Mouse (Mus musculus): ENCODE results near the gene Pard6b.

DNA sequence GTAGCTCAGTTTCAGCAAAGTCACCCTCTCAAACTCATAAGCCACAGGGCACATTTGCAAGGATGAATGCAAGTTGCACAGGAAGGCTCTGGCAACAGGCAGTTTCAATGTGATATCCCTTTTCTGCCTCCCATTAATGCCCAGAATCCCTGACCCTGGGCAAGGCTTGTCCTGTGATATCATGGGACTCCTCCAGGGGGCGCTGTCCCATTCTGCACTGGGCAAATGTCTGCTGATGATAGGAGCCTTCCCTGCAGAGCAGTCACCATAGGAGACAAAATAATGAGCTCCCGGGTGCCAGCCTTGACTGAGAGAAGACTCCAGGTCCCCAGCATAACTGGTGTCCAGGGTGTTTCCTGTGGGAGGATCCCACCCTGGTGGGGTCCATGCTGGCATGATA lies 28.1 kb upstream of the Pard6b start:
- TF ChIP-seq MEF2A (IDR thresholded peaks at IDR 0.05; ENCODE audit: borderline replicate concordance, low read depth, low read length) (no peak), CTCF (conservative IDR thresholded peaks at IDR 0.05 in 1 of 2, IDR thresholded peaks at IDR 0.05 in 1 of 2; ENCODE audit: low read depth in 2 of 2, low read length in 2 of 2) (peak; percentile 59 to 71), SMC3 (IDR thresholded peaks at IDR 0.05; ENCODE audit: low read depth, low read length) (peak; percentile 40; the same call in 1 of the 2 replicates), RAD21 (IDR thresholded peaks at IDR 0.05; ENCODE audit: low read depth, low read length) (peak; percentile 27), KAT2A (IDR thresholded peaks at IDR 0.05; ENCODE audit: insufficient replicate concordance, low read length) (no peak), POLR2AphosphoS2 (IDR thresholded peaks at IDR 0.05; ENCODE audit: low read depth, low read length) (no peak), TCF12 (IDR thresholded peaks at IDR 0.05; ENCODE audit: low read depth, low read length) (no peak), EP300 (IDR thresholded peaks at IDR 0.05; ENCODE audit: low read length) (no peak), PAX5 (IDR thresholded peaks at IDR 0.05; ENCODE audit: low read length) (no peak)

All from CH12.LX (cell line).